Mouse (Mus musculus) midbrain, embryonic 10.5 days (tissue): Measurements from ENCODE around the gene Zfp579. TPM values are rescaled to one million over a fixed set of nuclear protein-coding genes. Genes with fewer than 3 reads are reported as not detected.
"Not testable (repeated sequence)": the region's sequence is repeated elsewhere in the genome, so short reads cannot be mapped to it uniquely, and the experiment has no call there.

Source experiments
- DNase-seq: peaks from one replicate; pipeline ENCODE4 v3.0.0-alpha.2; 2017; ENCODE audit warnings: low spot score
- H3K27ac ChIP-seq: fragments of 300-500 bp; sonication (generic); replicated peaks from 2 replicates; pipeline ENCODE4 v1.5.1; 2016; ENCODE audit warnings: mild to moderate bottlenecking
- H3K27me3 ChIP-seq: fragments of 300-500 bp; sonication (generic); 2 replicates; pipeline ENCODE4 v1.6.1; 2016; ENCODE audit warnings: low read depth, mild to moderate bottlenecking; ENCODE audit not compliant: poor library complexity, severe bottlenecking
- H3K36me3 ChIP-seq: fragments of 300-500 bp; sonication (generic); 2 replicates; pipeline ENCODE4 v1.6.1; 2016; ENCODE audit warnings: mild to moderate bottlenecking, moderate library complexity
- H3K4me1 ChIP-seq: fragments of 300-500 bp; sonication (generic); 2 replicates; pipeline ENCODE4 v1.6.1; 2016
- H3K4me3 ChIP-seq: fragments of 300-500 bp; sonication (generic); 2 replicates; pipeline ENCODE4 v1.5.1; 2016; ENCODE audit warnings: mild to moderate bottlenecking, moderate library complexity
- H3K9me3 ChIP-seq: fragments of 300-500 bp; sonication (generic); replicated peaks from 2 replicates; pipeline ENCODE4 v1.6.1; 2016; ENCODE audit warnings: mild to moderate bottlenecking
- WGBS: fragments of 180-500 bp; shearing (Covaris S2); methylation state at CpG from one replicate; pipeline ENCODE4 v1.1.7; 2016; 5-methylcytosine and 5-hydroxymethylcytosine counted together
- polyA plus RNA-seq: library from polyadenylated mRNA; unstranded; fragments of >200 nt; fragmentation: Nextera tagmentation; extraction: Ambion mirVana; gene quantifications from 2 replicates; pipeline ENCODE4 v1.2.1, GENCODE M21; 2016

Gene Zfp579
- polyA plus RNA-seq, 1 experiment from 2014 or later, result 26.2 TPM

DNA sequence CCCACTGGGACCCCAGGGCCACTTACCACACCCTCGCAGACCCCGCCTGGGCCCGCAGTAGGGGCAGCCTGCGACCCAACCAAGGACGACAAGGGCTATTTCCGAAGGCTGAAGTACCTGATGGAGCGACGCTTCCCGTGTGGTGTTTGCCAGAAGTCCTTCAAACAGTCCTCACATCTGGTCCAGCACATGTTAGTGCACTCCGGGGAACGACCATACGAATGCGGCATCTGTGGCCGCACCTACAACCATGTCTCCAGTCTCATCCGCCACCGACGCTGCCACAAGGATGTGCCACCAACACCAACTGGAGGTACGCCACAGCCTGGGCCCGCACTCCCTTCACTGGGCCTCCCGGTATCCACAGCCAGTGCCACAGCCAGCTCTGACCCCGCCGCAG lies 33.6 kb upstream of the Zfp579 start:
- WGBS, result 95% methylated on average over 22 of the region's 22 CpGs
- peaks cover 16% of the 10 kb centered on the region for H3K27me3 ChIP-seq
- no peaks in the 10 kb centered on the region for H3K4me1 ChIP-seq
- H3K9me3 ChIP-seq, result peaks cover 41% of the 10 kb centered on the region
- H3K36me3 ChIP-seq, result peaks cover 99% of the 10 kb centered on the region
- H3K27ac ChIP-seq, result no peak overlapping the region
- DNase-seq, result no peak
- no peak overlapping the region for H3K4me3 ChIP-seq

DNA sequence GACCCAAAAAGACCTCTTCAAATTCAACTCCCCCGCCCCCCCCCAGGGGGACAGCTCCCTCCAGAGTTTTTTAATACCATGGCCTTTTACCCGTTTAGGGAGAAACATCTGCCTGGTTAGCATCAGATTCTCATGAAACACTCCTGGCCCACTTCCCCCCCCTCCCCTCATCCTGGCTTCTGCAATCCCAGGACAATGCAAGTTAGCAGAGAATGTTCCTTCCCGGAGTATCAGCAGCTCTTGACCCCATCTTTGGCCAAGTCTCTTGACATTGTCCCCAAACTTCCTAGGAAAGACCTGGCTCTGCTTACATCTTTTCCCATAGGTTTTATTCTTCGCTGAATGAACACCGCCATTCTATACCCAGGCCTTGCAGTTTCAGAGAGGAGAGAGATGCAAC lies 25.2 kb upstream of the Zfp579 start:
- H3K4me3 ChIP-seq, result peak overlapping the region; percentile 93
- peaks cover 61% of the 10 kb centered on the region for H3K36me3 ChIP-seq
- no peaks in the 10 kb centered on the region for H3K27me3 ChIP-seq
- no peak for DNase-seq
- no peaks in the 10 kb centered on the region for H3K9me3 ChIP-seq
- peaks cover 25% of the 10 kb centered on the region for H3K4me1 ChIP-seq
- peak overlapping the region; percentile 96 for H3K27ac ChIP-seq
- WGBS, result 57% methylated on average over 5 of the region's 5 CpGs

DNA sequence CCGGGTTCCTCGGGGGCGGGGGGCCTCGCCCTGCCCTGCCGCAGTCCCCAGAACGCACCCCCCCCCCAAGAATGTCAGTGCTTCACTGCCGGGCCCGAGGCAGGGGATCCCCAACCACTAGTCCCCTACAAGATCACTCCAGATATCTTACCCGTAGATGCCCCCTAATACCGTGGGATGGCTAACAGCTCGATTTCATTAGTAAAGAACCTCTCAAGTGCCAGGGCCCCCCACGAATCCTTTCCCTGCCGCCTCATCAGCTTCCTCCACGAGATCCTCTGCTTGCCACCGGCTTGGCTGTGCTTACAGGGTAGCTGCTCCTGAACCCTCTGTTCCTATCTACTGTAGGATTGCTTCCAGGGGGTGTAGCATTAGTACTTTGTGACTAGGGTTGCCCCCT lies 24.7 kb upstream of the Zfp579 start:
- WGBS, result 1% methylated on average over 13 of the region's 15 CpGs
- Histone ChIP-seq H3K9me3 (no peaks in the 10 kb centered on the region), H3K27me3 (no peaks in the 10 kb centered on the region), H3K4me1 (peaks cover 30% of the 10 kb centered on the region), H3K4me3 (peak overlapping the region; percentile 93), H3K27ac (peak overlapping the region; percentile 96), H3K36me3 (peaks cover 56% of the 10 kb centered on the region)
- DNase-seq, result no peak

DNA sequence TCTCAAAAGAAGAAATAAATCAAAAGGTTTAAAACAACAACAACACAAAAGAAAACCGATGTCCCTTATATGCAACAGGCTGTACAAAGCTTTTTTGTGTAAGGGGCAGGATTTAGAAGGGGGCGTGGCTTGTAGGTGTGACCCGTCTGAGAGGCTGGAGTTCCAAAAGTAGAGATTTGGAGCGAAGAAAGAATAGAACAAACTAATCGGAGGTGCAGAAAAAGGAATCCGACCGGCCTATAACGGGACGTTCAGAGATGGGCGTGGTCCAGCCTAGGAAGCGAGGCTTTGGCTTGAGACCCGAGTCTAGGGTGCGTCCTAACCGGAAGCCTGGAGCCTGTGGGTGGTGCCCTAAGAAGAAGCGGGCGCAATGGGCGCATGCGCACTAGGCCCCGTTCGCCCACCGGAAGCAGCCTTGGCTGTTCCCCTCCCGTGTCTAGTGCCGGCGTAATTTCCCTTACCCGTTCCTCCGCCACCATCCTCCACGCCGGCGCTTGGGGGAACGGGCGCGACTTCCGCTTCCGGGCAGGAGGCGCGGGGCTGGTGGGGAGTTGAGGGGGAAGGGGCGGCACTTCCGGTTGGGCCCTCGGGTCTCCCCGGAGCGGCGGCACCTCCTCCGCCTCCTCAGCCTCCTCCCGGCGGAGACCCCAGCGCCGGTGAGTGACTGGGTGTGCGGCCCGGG lies 24.2 kb upstream of the Zfp579 start, which contains the start of the genes Zfp865 and Ccdc106:
TSS of gene Zfp865 (plus strand) at position 377 of the 682 bp plus-strand sequence.
TSS of gene Ccdc106 (plus strand) at position 554 of the 682 bp plus-strand sequence.
- peaks cover 51% of the 10 kb centered on the region for H3K36me3 ChIP-seq
- peak within 1 kb of the TSS; percentile 93 for H3K4me3 ChIP-seq
- H3K27me3 ChIP-seq, result no peaks in the 10 kb centered on the region
- H3K9me3 ChIP-seq, result no peaks in the 10 kb centered on the region
- whole genome bisulfite sequencing, result under 1% methylated on average over 49 of the region's 49 CpGs
- DNase-seq, result peak; percentile 100
- peak within 1 kb of the TSS; percentile 96 for H3K27ac ChIP-seq
- H3K4me1 ChIP-seq, result peaks cover 31% of the 10 kb centered on the region

DNA sequence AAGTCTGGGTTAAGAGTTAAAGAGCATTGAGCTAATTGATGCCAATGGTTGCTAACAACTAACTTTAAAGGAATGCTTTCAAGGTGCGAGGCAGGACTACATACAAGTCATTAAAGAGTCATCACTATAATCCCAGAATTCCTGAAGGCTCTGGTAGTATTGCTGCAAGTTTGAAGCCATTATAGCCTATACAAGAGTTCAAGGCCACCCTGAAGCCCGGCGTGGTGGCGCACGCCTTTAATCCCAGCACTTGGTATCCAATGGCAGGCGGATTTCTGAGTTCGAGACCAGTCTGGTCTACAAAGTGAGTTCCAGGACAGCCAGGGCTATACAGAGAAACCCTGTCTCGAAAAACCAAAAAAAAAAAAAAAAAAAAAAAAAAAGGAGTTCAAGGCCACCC lies 23.6 kb upstream of the Zfp579 start:
- Histone ChIP-seq H3K4me1 (peaks cover 31% of the 10 kb centered on the region), H3K27ac (peak overlapping the region; percentile 96), H3K36me3 (peaks cover 46% of the 10 kb centered on the region), H3K4me3 (peak overlapping the region; percentile 93)
- not testable (repeated sequence) for DNase-seq, H3K9me3 ChIP-seq, H3K27me3 ChIP-seq
- 34% methylated on average over 8 of the region's 8 CpGs for WGBS

DNA sequence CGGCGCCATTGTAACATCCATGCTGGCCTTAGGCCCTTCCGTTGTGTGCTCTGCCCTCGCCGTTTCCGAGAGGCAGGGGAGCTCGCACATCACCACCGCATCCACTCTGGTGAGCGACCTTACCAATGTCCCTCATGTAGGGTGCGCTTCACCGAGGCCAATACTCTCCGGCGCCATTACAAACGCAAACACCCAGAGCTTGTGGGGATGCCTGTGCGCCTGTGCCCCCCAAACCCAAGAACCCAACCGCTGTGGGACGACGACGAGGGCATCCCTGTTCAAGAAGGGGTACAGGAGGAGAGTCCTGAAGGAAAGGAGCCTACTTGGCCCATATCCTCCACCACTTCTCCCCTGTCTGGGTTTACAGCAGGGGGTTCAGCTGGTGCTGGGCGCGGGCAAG lies 22.0 kb upstream of the Zfp579 start:
- DNase-seq, result no peak
- Histone ChIP-seq H3K4me3 (no peak overlapping the region; the same call in 1 of the 2 replicates), H3K4me1 (peaks cover 38% of the 10 kb centered on the region), H3K27me3 (no peaks in the 10 kb centered on the region), H3K9me3 (no peaks in the 10 kb centered on the region), H3K36me3 (peaks cover 33% of the 10 kb centered on the region), H3K27ac (no peak overlapping the region)
- 95% methylated on average over 21 of the region's 21 CpGs for WGBS

DNA sequence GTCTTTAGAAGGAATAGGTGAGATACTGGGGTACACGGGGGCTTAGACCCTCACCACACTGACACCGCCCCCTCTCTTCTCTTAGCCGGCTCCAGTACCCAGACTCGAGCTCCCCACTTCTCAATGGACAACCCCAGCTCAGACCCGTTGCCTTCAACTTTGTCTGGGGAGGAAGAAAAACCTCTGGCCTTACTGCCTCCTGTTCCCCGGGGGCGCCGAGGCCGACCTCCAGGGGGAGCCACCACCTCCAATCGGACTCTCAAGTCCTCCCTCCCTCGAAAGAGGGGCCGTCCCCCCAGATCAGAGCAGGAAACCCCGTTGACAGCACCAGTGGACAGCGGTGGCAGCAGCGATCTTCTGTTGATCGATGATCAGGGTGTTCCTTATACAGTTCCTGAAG lies 21.4 kb upstream of the Zfp579 start:
- 87% methylated on average over 16 of the region's 16 CpGs for WGBS
- Histone ChIP-seq H3K36me3 (peaks cover 33% of the 10 kb centered on the region), H3K9me3 (no peaks in the 10 kb centered on the region), H3K27me3 (no peaks in the 10 kb centered on the region), H3K4me3 (no peak overlapping the region; the same call in 1 of the 2 replicates), H3K4me1 (peaks cover 35% of the 10 kb centered on the region), H3K27ac (no peak overlapping the region)
- no peak for DNase-seq

DNA sequence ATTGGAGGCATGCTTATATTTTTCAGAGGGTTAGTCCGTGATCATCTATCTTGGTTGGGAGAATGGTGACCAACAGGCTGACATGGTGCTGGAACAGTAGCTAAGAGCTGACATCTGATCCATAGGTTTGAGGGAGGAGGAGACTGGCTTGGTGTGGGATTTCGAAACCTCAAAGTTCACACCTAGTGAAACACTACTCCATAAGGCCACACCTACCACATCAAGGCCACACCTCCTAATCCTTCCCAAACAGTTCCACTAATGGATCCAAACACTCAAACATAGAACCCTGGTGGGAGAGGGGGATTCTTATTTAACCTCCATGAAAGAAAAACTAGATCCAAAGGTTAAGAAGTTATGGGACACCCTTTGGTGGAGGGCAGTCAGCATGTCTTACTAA lies 21.0 kb upstream of the Zfp579 start:
- Histone ChIP-seq H3K36me3 (peaks cover 33% of the 10 kb centered on the region), H3K27me3 (no peaks in the 10 kb centered on the region), H3K4me3 (no peak overlapping the region), H3K27ac (no peak overlapping the region), H3K4me1 (peaks cover 31% of the 10 kb centered on the region), H3K9me3 (no peaks in the 10 kb centered on the region)
- 100% methylated on average over 2 of the region's 2 CpGs for WGBS
- DNase-seq, result no peak

DNA sequence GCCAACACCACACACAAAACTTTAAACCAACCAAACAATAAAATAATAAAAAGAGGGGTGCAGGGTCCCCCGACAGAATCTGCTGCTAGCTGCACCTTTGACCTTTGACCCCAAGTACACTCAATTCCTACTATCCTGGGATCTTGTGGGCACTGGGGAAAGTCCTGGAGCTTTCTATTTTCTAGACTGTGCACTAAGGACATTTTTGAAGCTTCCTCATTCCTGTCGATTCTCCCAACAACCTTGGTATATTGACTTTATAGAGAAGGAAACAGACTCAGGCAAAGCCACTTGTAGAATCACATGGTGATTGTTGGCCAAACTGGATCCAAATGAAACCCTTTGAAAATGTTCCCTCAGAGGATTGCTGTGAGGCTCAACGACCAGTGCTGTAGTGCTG lies 20.1 kb upstream of the Zfp579 start:
- H3K4me1 ChIP-seq, result peaks cover 23% of the 10 kb centered on the region
- DNase-seq, result no peak
- WGBS, result 72% methylated on average over 3 of the region's 3 CpGs
- peak overlapping the region; percentile 99 for H3K27ac ChIP-seq
- no peaks in the 10 kb centered on the region for H3K27me3 ChIP-seq
- peaks cover 35% of the 10 kb centered on the region for H3K36me3 ChIP-seq
- H3K4me3 ChIP-seq, result peak overlapping the region; percentile 77
- no peaks in the 10 kb centered on the region for H3K9me3 ChIP-seq

DNA sequence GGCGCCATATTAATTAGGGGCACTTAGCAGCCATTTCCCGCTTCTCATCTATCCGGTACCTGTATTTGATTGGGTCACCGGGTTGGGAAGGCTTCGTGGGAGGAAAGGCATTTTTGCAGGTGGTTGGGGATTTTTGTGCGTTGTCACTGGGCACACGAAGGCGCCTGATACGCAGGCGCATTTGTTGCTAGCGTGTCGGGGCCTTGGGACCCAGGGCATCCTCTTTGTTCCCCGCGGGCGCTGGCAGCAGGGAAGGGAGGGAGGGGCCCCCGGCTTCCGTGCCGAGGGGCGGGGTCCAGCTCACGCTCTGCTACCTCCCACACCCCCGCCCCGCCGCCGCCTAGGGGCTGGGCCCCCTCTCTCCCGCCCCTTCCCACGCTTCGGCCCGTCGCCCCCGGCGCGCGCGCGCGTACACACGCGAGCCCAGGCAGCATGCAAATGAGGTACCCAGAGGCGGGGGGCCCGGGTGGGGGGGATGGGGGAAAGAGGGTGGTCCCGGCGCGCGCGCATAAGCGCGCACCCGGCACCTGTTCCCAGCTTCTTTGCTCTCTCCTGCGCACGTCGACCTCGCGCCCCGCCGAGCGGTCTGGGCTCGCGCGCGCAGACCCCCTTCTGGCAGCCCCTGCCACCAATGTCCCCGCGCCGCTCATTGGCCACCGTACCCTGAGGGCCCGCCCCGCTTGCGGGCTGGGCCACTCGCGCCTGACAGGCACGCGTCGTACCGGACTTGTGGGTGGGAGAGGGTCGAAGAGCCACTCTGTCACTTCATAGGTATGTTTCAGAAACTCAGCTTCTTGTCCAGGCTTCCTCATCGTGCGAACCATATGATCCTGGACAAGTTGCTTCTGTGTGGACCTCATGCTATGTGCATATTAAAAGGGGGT lies 19.4 kb upstream of the Zfp579 start, which contains the start of gene Gm44973:
TSS of gene Gm44973 (plus strand) at position 379 of the 884 bp plus-strand sequence.
- Histone ChIP-seq H3K27ac (peak within 1 kb of the TSS; percentile 99), H3K27me3 (no peaks in the 10 kb centered on the region), H3K9me3 (no peaks in the 10 kb centered on the region), H3K4me1 (peaks cover 20% of the 10 kb centered on the region), H3K4me3 (peak within 1 kb of the TSS; percentile 77), H3K36me3 (peaks cover 42% of the 10 kb centered on the region)
- WGBS, result under 1% methylated on average over 65 of the region's 76 CpGs
- DNase-seq, result peak; percentile 98

DNA sequence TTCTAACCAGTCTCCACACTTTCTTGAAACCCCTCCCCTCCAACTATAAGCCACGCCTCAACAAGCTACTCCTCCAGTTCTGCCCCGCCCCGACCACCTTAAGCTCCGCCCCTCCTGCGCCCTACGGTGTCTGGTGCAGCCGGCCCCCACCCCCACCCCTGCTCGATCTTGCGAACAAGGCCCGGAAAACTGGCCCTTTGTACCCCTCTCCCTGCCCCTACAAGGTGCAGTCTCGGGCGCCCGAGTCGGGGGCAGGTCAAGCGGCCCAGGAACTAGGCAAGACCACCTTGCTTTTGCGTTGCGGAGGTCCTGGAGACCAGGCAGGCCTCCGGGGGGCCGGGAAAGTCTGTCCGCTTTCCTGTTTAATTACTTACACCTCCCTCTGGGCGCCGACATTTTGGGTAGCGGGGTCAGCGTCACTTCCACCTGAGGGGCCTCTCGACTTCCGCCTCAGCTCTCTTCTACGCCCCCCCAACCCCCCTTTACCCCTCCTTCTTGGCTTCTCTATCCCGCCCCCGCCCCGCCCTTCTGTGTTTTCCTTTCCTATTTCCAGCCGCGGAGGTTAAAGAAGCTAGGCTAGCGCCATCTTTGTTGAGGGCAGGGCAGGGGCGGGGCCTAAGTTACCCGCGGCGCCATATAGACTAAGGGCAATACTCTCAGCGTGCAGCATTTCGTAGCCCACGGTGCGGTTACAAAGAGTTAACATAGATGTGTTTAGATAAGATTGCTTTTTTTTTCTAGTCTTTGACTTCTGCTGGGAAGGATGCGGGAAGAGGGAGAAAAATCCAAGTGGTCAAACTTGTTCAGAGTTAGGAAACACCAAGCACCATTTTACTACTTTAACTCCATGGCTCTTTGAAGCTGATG lies 18.5 kb upstream of the Zfp579 start, which contains the start of the genes Zfp524 and Fiz1:
TSS of gene Zfp524 (plus strand) at position 165 of the 867 bp plus-strand sequence.
TSS of gene Fiz1 (minus strand) at position 447 of the 867 bp plus-strand sequence.
- H3K36me3 ChIP-seq, result peaks cover 51% of the 10 kb centered on the region
- DNase-seq, result peak; percentile 97
- no peaks in the 10 kb centered on the region for H3K9me3 ChIP-seq
- peak within 1 kb of the TSS; percentile 77 for H3K4me3 ChIP-seq
- peaks cover 19% of the 10 kb centered on the region for H3K4me1 ChIP-seq
- peak within 1 kb of the TSS; percentile 99 for H3K27ac ChIP-seq
- under 1% methylated on average over 42 of the region's 42 CpGs for WGBS
- H3K27me3 ChIP-seq, result no peaks in the 10 kb centered on the region
